Mouse (Mus musculus): ENCODE measurements around the gene Tuba1a. TPM values are rescaled to one million over a fixed set of nuclear protein-coding genes. Genes with fewer than 3 reads are reported as not detected.

The Tuba1a gene
- polyA plus RNA-seq, 1 experiment from 2014 or later = 1,167 TPM

GRCm38 (mm10) chr15:98989701-98990430 lies 36.4 kb upstream of the Tuba1a start:
- WGBS = 35% methylated on average over 12 of the region's 12 CpGs
- Histone ChIP-seq H3K27me3 (ENCODE audit: insufficient read depth, low read length) (no peaks in the 10 kb centered on the region), H3K9ac (no peak overlapping the region), H3K36me3 (ENCODE audit: insufficient read depth) (no peaks in the 10 kb centered on the region), H3K4me2 (no peak overlapping the region), H3K9me3 (ENCODE audit: low read depth, low read length) (no peaks in the 10 kb centered on the region), H3K4me3 (ENCODE audit: low read depth, low read length) (no peak overlapping the region), H3K4me1 (ENCODE audit: insufficient read depth) (peaks cover 25% of the 10 kb centered on the region), H3K27ac (ENCODE audit: low read depth) (no peak overlapping the region)
- ATAC-seq (ENCODE audit: insufficient read depth) (no peak), DNase-seq (no peak)
- no peak for TF ChIP-seq CTCF (IDR thresholded peaks at IDR 0.05; ENCODE audit: low read depth)

- no peak for DNase-seq
- Histone ChIP-seq H3K9me3 (ENCODE audit: low read depth, low read length) (no peaks in the 10 kb centered on the region), H3K9ac (no peak overlapping the region), H3K4me2 (no peak overlapping the region), H3K4me1 (ENCODE audit: insufficient read depth) (peaks cover 25% of the 10 kb centered on the region), H3K27ac (ENCODE audit: low read depth) (no peak overlapping the region), H3K27me3 (ENCODE audit: insufficient read depth, low read length) (no peaks in the 10 kb centered on the region), H3K36me3 (ENCODE audit: insufficient read depth) (no peaks in the 10 kb centered on the region), H3K4me3 (ENCODE audit: low read depth, low read length) (no peak overlapping the region)
- no peak for TF ChIP-seq CTCF (IDR thresholded peaks at IDR 0.05; ENCODE audit: low read depth)
- WGBS = 72% methylated on average over 3 of the region's 3 CpGs
- no peak for ATAC-seq (ENCODE audit: insufficient read depth)
Measured at GRCm38 (mm10) chr15:98988787-98989186, 35.3 kb upstream of the Tuba1a start.

DNA sequence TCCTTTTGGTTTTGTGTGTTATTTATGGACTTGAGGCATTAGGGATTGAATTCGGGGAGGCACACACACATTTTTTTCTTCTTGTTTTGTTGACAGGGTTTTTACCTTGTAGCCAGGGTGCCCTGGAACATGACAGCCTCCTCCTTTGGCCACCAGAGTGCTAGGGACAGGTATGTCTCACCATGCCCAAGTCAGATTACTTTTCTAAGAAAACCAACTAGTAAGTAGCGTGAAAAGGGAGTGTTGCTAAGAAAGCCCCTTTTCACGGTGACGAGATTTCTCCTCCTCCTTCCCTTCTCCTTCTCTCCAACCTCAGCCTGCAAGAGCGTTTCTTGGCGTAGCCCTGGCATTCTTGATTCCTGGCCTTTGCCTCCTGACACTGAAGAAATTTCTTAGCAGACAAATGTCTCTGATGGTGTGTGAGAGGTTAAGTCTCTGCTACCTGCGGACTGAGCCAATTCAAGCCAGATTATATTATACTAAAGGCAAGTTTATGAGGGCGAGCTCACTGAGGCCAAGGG lies 34.2 kb upstream of the Tuba1a start:
- H3K4me3 ChIP-seq (ENCODE audit: low read depth, low read length) = no peak overlapping the region
- H3K9ac ChIP-seq = no peak overlapping the region
- H3K4me2 ChIP-seq = no peak overlapping the region
- DNase-seq = no peak
- H3K36me3 ChIP-seq (ENCODE audit: insufficient read depth) = no peaks in the 10 kb centered on the region
- TF ChIP-seq CTCF (IDR thresholded peaks at IDR 0.05; ENCODE audit: low read depth) = no peak
- H3K27me3 ChIP-seq (ENCODE audit: insufficient read depth, low read length) = no peaks in the 10 kb centered on the region
- WGBS = 47% methylated on average over 8 of the region's 8 CpGs
- no peaks in the 10 kb centered on the region for H3K9me3 ChIP-seq (ENCODE audit: low read depth, low read length)
- no peak for ATAC-seq (ENCODE audit: insufficient read depth)
- H3K27ac ChIP-seq (ENCODE audit: low read depth) = peak overlapping the region; percentile 90
- peaks cover 20% of the 10 kb centered on the region for H3K4me1 ChIP-seq (ENCODE audit: insufficient read depth)

DNA sequence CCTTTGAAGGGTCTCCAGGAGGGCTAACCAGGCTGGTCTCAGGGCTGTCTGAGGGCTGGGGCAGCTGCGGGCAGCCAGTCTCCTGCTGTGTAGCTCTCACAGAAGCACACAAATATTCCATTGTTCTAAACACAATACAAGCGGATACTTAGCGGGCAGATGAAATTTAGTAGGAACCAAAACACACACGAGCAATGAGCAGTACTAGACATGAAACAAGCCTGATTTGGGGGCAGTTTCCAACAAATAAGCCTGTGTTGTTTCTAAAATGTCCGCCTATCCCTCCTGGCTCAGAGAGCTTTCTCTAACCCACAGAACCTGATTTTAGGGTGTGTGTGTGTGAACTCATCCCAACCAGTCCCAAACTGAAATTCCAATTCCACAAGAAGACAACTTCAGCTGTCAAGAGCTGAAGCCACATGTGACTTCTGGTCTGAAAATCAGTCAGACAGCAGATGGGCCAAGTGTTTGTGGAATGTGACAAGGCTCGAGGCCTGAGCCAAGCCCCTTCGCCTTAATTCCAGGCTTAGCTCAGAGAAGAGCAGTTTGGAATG lies 33.7 kb upstream of the Tuba1a start:
- no peak overlapping the region for H3K4me3 ChIP-seq (ENCODE audit: low read depth, low read length)
- peaks cover 15% of the 10 kb centered on the region for H3K4me1 ChIP-seq (ENCODE audit: insufficient read depth)
- no peak for TF ChIP-seq CTCF (IDR thresholded peaks at IDR 0.05; ENCODE audit: low read depth)
- H3K9ac ChIP-seq = peak overlapping the region; percentile 30; the same call in 1 of the 2 replicates
- H3K27ac ChIP-seq (ENCODE audit: low read depth) = peak overlapping the region; percentile 90
- H3K9me3 ChIP-seq (ENCODE audit: low read depth, low read length) = no peaks in the 10 kb centered on the region
- DNase-seq = peak; percentile 75
- WGBS = 24% methylated on average over 7 of the region's 7 CpGs
- no peaks in the 10 kb centered on the region for H3K27me3 ChIP-seq (ENCODE audit: insufficient read depth, low read length)
- peak overlapping the region; percentile 23; the same call in 1 of the 2 replicates for H3K4me2 ChIP-seq
- H3K36me3 ChIP-seq (ENCODE audit: insufficient read depth) = no peaks in the 10 kb centered on the region
- no peak for ATAC-seq (ENCODE audit: insufficient read depth)

- peak overlapping the region; percentile 72 for H3K4me2 ChIP-seq
- WGBS = 37% methylated on average over 12 of the region's 12 CpGs
- H3K4me1 ChIP-seq (ENCODE audit: insufficient read depth) = peaks cover 10% of the 10 kb centered on the region
- peak overlapping the region; percentile 94 for H3K27ac ChIP-seq (ENCODE audit: low read depth)
- peak overlapping the region; percentile 69 for H3K9ac ChIP-seq
- H3K36me3 ChIP-seq (ENCODE audit: insufficient read depth) = no peaks in the 10 kb centered on the region
- no peaks in the 10 kb centered on the region for H3K9me3 ChIP-seq (ENCODE audit: low read depth, low read length)
- ATAC-seq (ENCODE audit: insufficient read depth) (no peak; the same call in 1 of the 2 replicates), DNase-seq (no peak)
- no peaks in the 10 kb centered on the region for H3K27me3 ChIP-seq (ENCODE audit: insufficient read depth, low read length)
- H3K4me3 ChIP-seq (ENCODE audit: low read depth, low read length) = peak overlapping the region; percentile 46
- no peak for TF ChIP-seq CTCF (IDR thresholded peaks at IDR 0.05; ENCODE audit: low read depth)
Measured at GRCm38 (mm10) chr15:98985982-98986715, 32.6 kb upstream of the Tuba1a start.

GRCm38 (mm10) chr15:98985240-98985981 lies 31.9 kb upstream of the Tuba1a start:
- 2% methylated on average over 29 of the region's 29 CpGs for WGBS
- H3K9me3 ChIP-seq (ENCODE audit: low read depth, low read length) = no peaks in the 10 kb centered on the region
- DNase-seq (peak; percentile 85), ATAC-seq (ENCODE audit: insufficient read depth) (peak; percentile 88)
- no peaks in the 10 kb centered on the region for H3K36me3 ChIP-seq (ENCODE audit: insufficient read depth)
- TF ChIP-seq CTCF (IDR thresholded peaks at IDR 0.05; ENCODE audit: low read depth) = no peak
- peaks cover 7% of the 10 kb centered on the region for H3K4me1 ChIP-seq (ENCODE audit: insufficient read depth)
- peak overlapping the region; percentile 94 for H3K27ac ChIP-seq (ENCODE audit: low read depth)
- peak overlapping the region; percentile 72 for H3K4me2 ChIP-seq
- H3K27me3 ChIP-seq (ENCODE audit: insufficient read depth, low read length) = no peaks in the 10 kb centered on the region
- H3K4me3 ChIP-seq (ENCODE audit: low read depth, low read length) = peak overlapping the region; percentile 46
- H3K9ac ChIP-seq = peak overlapping the region; percentile 69
